In genomic region chr10:87419940-87420385, GRCm38 (mm10) we compare ENCODE assay signal across 14 mouse cellular contexts.
DNase-seq lines count a peak whose midpoint lies in the region; ATAC-seq and TF ChIP-seq lines count a peak whose summit lies in the region.
"Had no signal": no experiment of that assay in that cellular context is flagged by ENCODE, and none has a peak within 500 bp of the region (broad histone marks: within the 10 kb centered on the region; RNA-seq: fewer than 3 reads in every experiment).

No protein-coding gene starts in this region.

- ATAC-seq in forebrain, postnatal 0 days = peak; percentile 29; the same call in 1 of the 2 replicates
- peak; percentile 87 for ATAC-seq in midbrain, embryonic 12.5 days (ENCODE audit: low FRiP score, low read depth)
- ATAC-seq in intestine, embryonic 16.5 days = no peak
- no peak for ATAC-seq in intestine, embryonic 15.5 days

- H3K27me3 ChIP-seq in forebrain, postnatal 0 days (ENCODE audit: insufficient read depth, low read length) = no peaks in the 10 kb centered on the region
- H3K27me3 ChIP-seq in midbrain, embryonic 12.5 days = no peaks in the 10 kb centered on the region
- no peaks in the 10 kb centered on the region; the same call in 1 of the 2 replicates for H3K27me3 ChIP-seq in intestine, embryonic 16.5 days (replicated peaks; ENCODE audit: control insufficient read depth, insufficient read depth, low read length)
- no peaks in the 10 kb centered on the region for H3K27me3 ChIP-seq in intestine, embryonic 15.5 days (replicated peaks)
- H3K27me3 ChIP-seq: limb, embryonic 15.5 days had no signal

- no peaks in the 10 kb centered on the region for H3K9me3 ChIP-seq in forebrain, postnatal 0 days (ENCODE audit: low read length)
- no peaks in the 10 kb centered on the region for H3K9me3 ChIP-seq in midbrain, embryonic 12.5 days
- H3K9me3 ChIP-seq in intestine, embryonic 16.5 days (ENCODE audit: control insufficient read depth, low read length) = no peaks in the 10 kb centered on the region
- H3K9me3 ChIP-seq in intestine, embryonic 15.5 days = no peaks in the 10 kb centered on the region
- H3K9me3 ChIP-seq: limb, embryonic 15.5 days had no signal

- H3K4me3 ChIP-seq in forebrain, postnatal 0 days (ENCODE audit: low read depth, low read length) = no peak overlapping the region
- no peak overlapping the region for H3K4me3 ChIP-seq in midbrain, embryonic 12.5 days
- H3K4me3 ChIP-seq in intestine, embryonic 16.5 days (ENCODE audit: low read length) = no peak overlapping the region
- H3K4me3 ChIP-seq in intestine, embryonic 15.5 days (replicated peaks) = no peak overlapping the region
- no peak overlapping the region for H3K4me3 ChIP-seq in layer of hippocampus, adult 2 months
- H3K4me3 ChIP-seq: limb, embryonic 15.5 days had no signal

- no peak for TF ChIP-seq CTCF in forebrain, postnatal 0 days (IDR thresholded peaks at IDR 0.05; ENCODE audit: low read depth)
- no peak for TF ChIP-seq CTCF in layer of hippocampus, adult 2 months (conservative IDR thresholded peaks at IDR 0.05)

- WGBS in forebrain, postnatal 0 days = 5% methylated on average over 6 of the region's 6 CpGs
- 1% methylated on average over 6 of the region's 6 CpGs for WGBS in midbrain, embryonic 12.5 days
- WGBS in intestine, embryonic 16.5 days = 33% methylated on average over 6 of the region's 6 CpGs
- 22% methylated on average over 6 of the region's 6 CpGs for WGBS in intestine, embryonic 15.5 days

- H3K4me2 ChIP-seq in forebrain, postnatal 0 days (ENCODE audit: low read depth) = no peak overlapping the region
- peak overlapping the region; percentile 37 for H3K4me2 ChIP-seq in midbrain, embryonic 12.5 days (replicated peaks)
- H3K4me2 ChIP-seq in intestine, embryonic 16.5 days (ENCODE audit: low read depth, low read length) = no peak overlapping the region
- H3K4me2 ChIP-seq in intestine, embryonic 15.5 days (replicated peaks) = no peak overlapping the region
- H3K4me2 ChIP-seq: heart, embryonic 11.5 days; limb, embryonic 15.5 days had no signal

- H3K36me3 ChIP-seq in forebrain, postnatal 0 days (ENCODE audit: insufficient read depth) = no peaks in the 10 kb centered on the region
- H3K36me3 ChIP-seq in midbrain, embryonic 12.5 days = no peaks in the 10 kb centered on the region
- H3K36me3 ChIP-seq in intestine, embryonic 16.5 days (ENCODE audit: control insufficient read depth, insufficient read depth, low read length) = no peaks in the 10 kb centered on the region
- no peaks in the 10 kb centered on the region for H3K36me3 ChIP-seq in intestine, embryonic 15.5 days
- H3K36me3 ChIP-seq: limb, embryonic 15.5 days had no signal

- peak; percentile 20 for DNase-seq in ES-CJ7 (ENCODE audit: low read depth, low spot score)
- DNase-seq in embryo, embryonic 11.5 days (ENCODE audit: low read depth, low spot score) = peak; percentile 5
- peak; percentile 35 for DNase-seq in forebrain, postnatal 0 days
- DNase-seq in layer of hippocampus, adult 2 months (ENCODE audit: low spot score in 2 of 2) = no peak
- DNase-seq in adipocyte (ENCODE audit: low spot score) = no peak
- DNase-seq: adrenal gland, postnatal 10 days; cerebellum, adult 11-12 months; kidney, postnatal 25 days; right cerebral cortex, postnatal 25 days had no signal

- H3K4me1 ChIP-seq in forebrain, postnatal 0 days (ENCODE audit: insufficient read depth) = no peaks in the 10 kb centered on the region
- peaks cover 28% of the 10 kb centered on the region for H3K4me1 ChIP-seq in midbrain, embryonic 12.5 days
- no peaks in the 10 kb centered on the region for H3K4me1 ChIP-seq in intestine, embryonic 16.5 days (ENCODE audit: control insufficient read depth, insufficient read depth, low read length)
- H3K4me1 ChIP-seq in intestine, embryonic 15.5 days (replicated peaks) = no peaks in the 10 kb centered on the region
- H3K4me1 ChIP-seq: limb, embryonic 15.5 days had no signal

- no peak overlapping the region for H3K27ac ChIP-seq in forebrain, postnatal 0 days (ENCODE audit: low read depth, low read length)
- H3K27ac ChIP-seq in midbrain, embryonic 12.5 days (replicated peaks) = peak overlapping the region; percentile 92
- H3K27ac ChIP-seq in intestine, embryonic 16.5 days (ENCODE audit: low read length) = no peak overlapping the region
- H3K27ac ChIP-seq in intestine, embryonic 15.5 days = no peak overlapping the region
- no peak overlapping the region for H3K27ac ChIP-seq in layer of hippocampus, adult 2 months
- H3K27ac ChIP-seq: limb, embryonic 15.5 days had no signal

- H3K9ac ChIP-seq in forebrain, postnatal 0 days = no peak overlapping the region
- H3K9ac ChIP-seq in midbrain, embryonic 12.5 days (replicated peaks) = no peak overlapping the region
- H3K9ac ChIP-seq in intestine, embryonic 16.5 days (ENCODE audit: low read depth, low read length) = no peak overlapping the region
- H3K9ac ChIP-seq in intestine, embryonic 15.5 days = no peak overlapping the region
- H3K9ac ChIP-seq: limb, embryonic 15.5 days had no signal

Comparison
In these comparisons a context has a peak if more than half of its experiments do, and no peak if none do; other contexts are left out.
1. DNase-seq: peak in ES-CJ7 (single experiment), embryo, embryonic 11.5 days (single experiment) and forebrain, postnatal 0 days (single experiment); none in layer of hippocampus, adult 2 months (0 of 2) and adipocyte (single experiment).
2. ATAC-seq: peak in forebrain, postnatal 0 days (single experiment) and midbrain, embryonic 12.5 days (single experiment); none in intestine, embryonic 16.5 days (single experiment) and intestine, embryonic 15.5 days (single experiment).